Mouse (Mus musculus) naive thymus-derived CD4-positive, alpha-beta T cell, adult 2 months (primary cell): ENCODE data around the gene Klhl22.

Source experiments
- DNase-seq: peaks from one replicate; pipeline ENCODE4 v3.0.0-alpha.2; 2011; ENCODE audit warnings: low read depth

The Klhl22 gene

GRCm38 (mm10) chr16:17833681-17834399, 74.4 kb downstream of the Klhl22 start:
- no peak for DNase-seq

GRCm38 (mm10) chr16:17834543-17834942, 75.1 kb downstream of the Klhl22 start:
- DNase-seq: no peak

- no peak for DNase-seq
Observed at GRCm38 (mm10) chr16:17835481-17835880, 76.1 kb downstream of the Klhl22 start.

- DNase-seq: no peak
Observed at GRCm38 (mm10) chr16:17838051-17838450, 78.6 kb downstream of the Klhl22 start, which contains the start of gene Car15. Car15 (minus strand) TSS chr16:17838364.

- DNase-seq: no peak
Observed at GRCm38 (mm10) chr16:17839976-17840375, 80.6 kb downstream of the Klhl22 start.

GRCm38 (mm10) chr16:17842437-17842836, 83.0 kb downstream of the Klhl22 start:
- no peak for DNase-seq
